Comparison of ENCODE assay signal across 20 mouse cellular contexts in genomic region chr9:60440506-60440905, GRCm38 (mm10).
A peak's percentile ranks its signal among the peaks of the same experiment; 100 is the strongest.
DNase-seq lines count a peak whose midpoint lies in the region; ATAC-seq and TF ChIP-seq lines count a peak whose summit lies in the region.
"Had no signal": no experiment of that assay in that cellular context is flagged by ENCODE, and none has a peak within 500 bp of the region (broad histone marks: within the 10 kb centered on the region; RNA-seq: fewer than 3 reads in every experiment).

No protein-coding gene starts in this region.

- peaks cover 8% of the 10 kb centered on the region for H3K4me1 ChIP-seq in limb, embryonic 14.5 days (ENCODE audit: control insufficient read depth, insufficient read depth, low read length)
- peaks cover 16% of the 10 kb centered on the region for H3K4me1 ChIP-seq in limb, embryonic 10.5 days
- peaks cover 39% of the 10 kb centered on the region for H3K4me1 ChIP-seq in embryonic facial prominence, embryonic 13.5 days
- peaks cover 4% of the 10 kb centered on the region for H3K4me1 ChIP-seq in midbrain, embryonic 10.5 days
- H3K4me1 ChIP-seq: hindbrain, embryonic 15.5 days had no signal

- H3K27me3 ChIP-seq in limb, embryonic 14.5 days (ENCODE audit: control insufficient read depth, insufficient read depth, low read length) = no peaks in the 10 kb centered on the region
- H3K27me3 ChIP-seq in limb, embryonic 10.5 days (ENCODE audit: low read depth, poor library complexity, severe bottlenecking) = no peaks in the 10 kb centered on the region
- peaks cover 6% of the 10 kb centered on the region; the same call in 1 of the 2 replicates for H3K27me3 ChIP-seq in embryonic facial prominence, embryonic 13.5 days
- H3K27me3 ChIP-seq in midbrain, embryonic 10.5 days (ENCODE audit: low read depth, poor library complexity, severe bottlenecking) = no peaks in the 10 kb centered on the region
- H3K27me3 ChIP-seq: forebrain, embryonic 12.5 days; heart, embryonic 12.5 days; hindbrain, embryonic 15.5 days had no signal

- H3K9ac ChIP-seq in limb, embryonic 14.5 days (ENCODE audit: low read depth, low read length, severe bottlenecking) = no peak overlapping the region
- no peak overlapping the region for H3K9ac ChIP-seq in embryonic facial prominence, embryonic 13.5 days
- H3K9ac ChIP-seq: forebrain, embryonic 12.5 days; heart, embryonic 12.5 days; hindbrain, embryonic 15.5 days had no signal

- no peaks in the 10 kb centered on the region for H3K9me3 ChIP-seq in limb, embryonic 14.5 days (ENCODE audit: control insufficient read depth, low read length)
- no peaks in the 10 kb centered on the region for H3K9me3 ChIP-seq in limb, embryonic 10.5 days (replicated peaks)
- H3K9me3 ChIP-seq in embryonic facial prominence, embryonic 13.5 days = no peaks in the 10 kb centered on the region
- no peaks in the 10 kb centered on the region for H3K9me3 ChIP-seq in midbrain, embryonic 10.5 days (replicated peaks)
- H3K9me3 ChIP-seq: forebrain, embryonic 12.5 days; heart, embryonic 12.5 days; hindbrain, embryonic 10.5 days; hindbrain, embryonic 15.5 days had no signal

- no peak overlapping the region for H3K4me3 ChIP-seq in limb, embryonic 14.5 days (replicated peaks; ENCODE audit: low read length)
- H3K4me3 ChIP-seq in limb, embryonic 10.5 days = no peak overlapping the region
- no peak overlapping the region for H3K4me3 ChIP-seq in embryonic facial prominence, embryonic 13.5 days
- no peak overlapping the region for H3K4me3 ChIP-seq in midbrain, embryonic 10.5 days
- H3K4me3 ChIP-seq: forebrain, embryonic 12.5 days; gastrocnemius, adult 2 months; heart, embryonic 12.5 days; hindbrain, embryonic 10.5 days; hindbrain, embryonic 15.5 days had no signal

- no peaks in the 10 kb centered on the region for H3K36me3 ChIP-seq in limb, embryonic 14.5 days (ENCODE audit: control insufficient read depth, insufficient read depth, low read length)
- H3K36me3 ChIP-seq in limb, embryonic 10.5 days = no peaks in the 10 kb centered on the region
- no peaks in the 10 kb centered on the region for H3K36me3 ChIP-seq in embryonic facial prominence, embryonic 13.5 days
- no peaks in the 10 kb centered on the region for H3K36me3 ChIP-seq in midbrain, embryonic 10.5 days
- H3K36me3 ChIP-seq: forebrain, embryonic 12.5 days; heart, embryonic 12.5 days; hindbrain, embryonic 10.5 days; hindbrain, embryonic 15.5 days had no signal

- H3K27ac ChIP-seq in limb, embryonic 14.5 days (replicated peaks; ENCODE audit: low read depth, low read length) = no peak overlapping the region
- H3K27ac ChIP-seq in limb, embryonic 10.5 days = no peak overlapping the region
- peak overlapping the region; percentile 18; the same call in 1 of the 2 replicates for H3K27ac ChIP-seq in embryonic facial prominence, embryonic 13.5 days
- no peak overlapping the region for H3K27ac ChIP-seq in midbrain, embryonic 10.5 days (replicated peaks)
- H3K27ac ChIP-seq: forebrain, embryonic 12.5 days; gastrocnemius, adult 2 months; hindbrain, embryonic 10.5 days; hindbrain, embryonic 15.5 days had no signal

- no peak; the same call in 1 of the 2 replicates for ATAC-seq in limb, embryonic 14.5 days (ENCODE audit: low FRiP score, low read depth)
- ATAC-seq in embryonic facial prominence, embryonic 13.5 days (ENCODE audit: insufficient number of reproducible peaks, insufficient read depth, low FRiP score, low TSS enrichment, low read depth) = no peak
- ATAC-seq: forebrain, embryonic 16.5 days had no signal

- WGBS in limb, embryonic 14.5 days = 37% methylated on average over 8 of the region's 8 CpGs
- 78% methylated on average over 8 of the region's 8 CpGs for WGBS in limb, embryonic 10.5 days
- 34% methylated on average over 8 of the region's 8 CpGs for WGBS in embryonic facial prominence, embryonic 13.5 days
- WGBS in midbrain, embryonic 10.5 days = 95% methylated on average over 8 of the region's 8 CpGs

- peak; percentile 5 for DNase-seq in limb, embryonic 14.5 days (ENCODE audit: low spot score)
- DNase-seq in limb, embryonic 10.5 days (ENCODE audit: low spot score) = no peak
- DNase-seq in 3134 (ENCODE audit: extremely low read depth, insufficient read length, low spot score) = peak; percentile 47
- DNase-seq in forelimb bud, embryonic 11.5 days (ENCODE audit: low read depth, low spot score) = peak; percentile 40
- DNase-seq in layer of hippocampus, postnatal 14 days (ENCODE audit: low spot score in 2 of 2) = no peak
- no peak for DNase-seq in midbrain, embryonic 10.5 days (ENCODE audit: low spot score)
- DNase-seq: adrenal gland, adult 8-10 months; adrenal gland, postnatal 36 days; cerebellum, adult 11 months; cerebellum, adult 8-10 months; cerebellum, postnatal 14 days; embryo, embryonic 11 days; gastrocnemius, adult 2 months; gastrocnemius, postnatal 25 days had no signal

- no peak overlapping the region for H3K4me2 ChIP-seq in limb, embryonic 14.5 days (replicated peaks; ENCODE audit: low read depth, low read length, severe bottlenecking)
- H3K4me2 ChIP-seq in embryonic facial prominence, embryonic 13.5 days = no peak overlapping the region
- H3K4me2 ChIP-seq: forebrain, embryonic 12.5 days; heart, embryonic 12.5 days; hindbrain, embryonic 15.5 days had no signal

- no peak for TF ChIP-seq POLR2A in limb, embryonic 14.5 days (IDR thresholded peaks at IDR 0.05; ENCODE audit: borderline replicate concordance, extremely low read depth, insufficient read depth, insufficient read length)

Comparison
In these comparisons a context has a peak if more than half of its experiments do, and no peak if none do; other contexts are left out.
1. DNase-seq: peak in limb, embryonic 14.5 days (single experiment), 3134 (single experiment) and forelimb bud, embryonic 11.5 days (single experiment); none in limb, embryonic 10.5 days (single experiment), layer of hippocampus, postnatal 14 days (0 of 2) and midbrain, embryonic 10.5 days (single experiment).